Mouse (Mus musculus) G1E (cell line): Measurements from ENCODE around the gene Abcc10. TPM values are rescaled to one million over a fixed set of nuclear protein-coding genes. Genes with fewer than 3 reads are reported as not detected.

ENCODE experiments used
- ATAC-seq: 2 replicates; pipeline ENCODE4 v1.8.0; 2016; ENCODE audit warnings: mild to moderate bottlenecking; ENCODE audit not compliant: insufficient number of reproducible peaks, poor library complexity, low FRiP score, severe bottlenecking; ENCODE audit errors: extremely low read depth
- DNase-seq: peaks from one replicate; pipeline ENCODE4 v3.0.0; 2012; ENCODE audit warnings: low spot score
- H3K27me3 ChIP-seq: 2 replicates; pipeline ENCODE4 v1.6.1; 2012; ENCODE audit warnings: mild to moderate bottlenecking, low read length, inconsistent platforms; ENCODE audit not compliant: insufficient read depth
- H3K36me3 ChIP-seq: replicated peaks from 2 replicates; pipeline ENCODE3; 2012; ENCODE audit warnings: mild to moderate bottlenecking, inconsistent platforms
- H3K4me1 ChIP-seq: 2 replicates; pipeline ENCODE4 v1.6.1; 2012; ENCODE audit warnings: low read depth, low read length, inconsistent platforms, mixed read lengths; ENCODE audit not compliant: insufficient read depth
- H3K4me3 ChIP-seq: 2 replicates; pipeline ENCODE4 v1.5.1; 2012; ENCODE audit warnings: low read depth, mild to moderate bottlenecking, inconsistent platforms, low read length, moderate library complexity, mixed read lengths
- H3K9me3 ChIP-seq: replicated peaks from 2 replicates; pipeline ENCODE4 v1.6.1; 2012; ENCODE audit warnings: inconsistent platforms
- CTCF ChIP-seq: IDR thresholded peaks from 2 replicates; pipeline ENCODE4 v1.5.1; 2012; ENCODE audit warnings: low read depth, low read length, inconsistent platforms, mixed read lengths
- GATA1 ChIP-seq: IDR thresholded peaks from 2 replicates; pipeline ENCODE4 v1.6.1; 2012; ENCODE audit warnings: borderline replicate concordance, low read length, inconsistent platforms, mixed read lengths
- GATA2 ChIP-seq: IDR thresholded peaks from 2 replicates; pipeline ENCODE4 v1.6.1; 2012; ENCODE audit warnings: low read depth, low read length, inconsistent platforms, borderline replicate concordance
- POLR2AphosphoS5 ChIP-seq: IDR thresholded peaks from 2 replicates; pipeline ENCODE4 v1.6.1; 2012; ENCODE audit warnings: low read depth, low read length, inconsistent platforms; ENCODE audit not compliant: insufficient replicate concordance
- TAL1 ChIP-seq: conservative IDR thresholded peaks from 2 replicates; pipeline ENCODE4 v1.6.1; 2012; ENCODE audit warnings: low read depth, low read length, inconsistent platforms, mixed read lengths
- polyA plus RNA-seq: library from polyadenylated mRNA; stranded (reverse); fragments of >175 nt; gene quantifications from 2 replicates; pipeline ENCODE4 v1.2.3, GENCODE M21; 2012
- total RNA-seq, 2 experiments: library from RNA; stranded (forward) in 1 of 2; stranded (reverse) in 1 of 2; fragments of 200-1000 nt in 1 of 2; fragments of >200 nt in 1 of 2; fragmentation: Nextera tagmentation in 1 of 2; gene quantifications; 2 replicates each; pipeline ENCODE4 v1.2.3; 2014 to 2017

Abcc10 gene
- total and polyA plus RNA-seq, 3 experiments = 3.8 to 11.7 (median 8.6) TPM

DNA sequence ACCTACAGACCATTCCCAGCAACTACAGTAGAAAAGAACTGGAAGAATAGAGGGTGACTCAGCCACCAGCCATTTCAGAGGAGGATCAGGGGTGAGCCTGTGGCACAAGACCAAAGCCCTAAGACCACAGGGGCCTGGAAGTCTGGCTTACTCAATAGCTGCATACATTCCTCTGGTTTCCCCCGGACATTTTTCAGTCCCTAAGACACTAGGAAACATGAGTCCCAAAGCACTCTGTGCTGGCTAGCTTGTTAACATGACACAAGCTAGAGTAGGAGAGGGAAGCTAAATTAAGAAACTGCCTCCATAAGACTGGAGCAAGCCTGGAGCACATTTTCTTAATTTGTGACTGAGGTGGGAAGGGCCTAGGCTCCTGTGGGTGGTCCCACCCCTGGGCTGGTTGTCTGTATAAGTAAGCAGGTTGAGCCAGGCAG is 54.3 kb downstream of the Abcc10 start:
- Histone ChIP-seq H3K4me1 (peaks cover 15% of the 10 kb centered on the region), H3K27me3 (no peaks in the 10 kb centered on the region), H3K9me3 (no peaks in the 10 kb centered on the region), H3K4me3 (no peak overlapping the region), H3K36me3 (peaks cover 97% of the 10 kb centered on the region)
- DNase-seq (no peak), ATAC-seq (no peak)
- TF ChIP-seq CTCF (no peak), TAL1 (no peak), GATA2 (no peak), GATA1 (no peak)

DNA sequence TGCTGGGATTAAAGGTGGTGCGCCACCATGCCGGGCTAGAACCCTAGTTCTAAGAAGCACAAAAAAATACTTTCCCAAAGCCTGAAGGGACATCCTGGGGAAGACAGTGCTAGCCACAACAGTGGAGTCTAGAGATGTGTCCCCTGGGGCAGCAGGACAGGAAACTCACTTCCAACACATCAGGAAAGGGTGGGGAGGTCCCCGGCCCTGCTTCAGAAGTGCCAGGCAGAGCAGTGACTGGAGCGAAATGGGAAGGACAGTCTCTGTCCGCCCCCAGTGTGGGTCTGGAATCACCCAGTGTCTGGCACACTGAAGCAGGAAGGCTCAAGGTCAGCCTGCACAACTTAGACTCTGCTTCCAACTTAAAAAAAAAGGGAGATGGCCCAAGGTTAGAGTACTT is 55.5 kb downstream of the Abcc10 start:
- Histone ChIP-seq H3K9me3 (no peaks in the 10 kb centered on the region), H3K4me3 (no peak overlapping the region), H3K27me3 (no peaks in the 10 kb centered on the region), H3K4me1 (peaks cover 13% of the 10 kb centered on the region), H3K36me3 (peaks cover 96% of the 10 kb centered on the region)
- no peak for TF ChIP-seq GATA2
- TF ChIP-seq POLR2AphosphoS5 = no peak
- TF ChIP-seq CTCF = no peak
- TF ChIP-seq GATA1 = no peak
- TF ChIP-seq TAL1 = no peak
- DNase-seq (no peak), ATAC-seq (no peak)

DNA sequence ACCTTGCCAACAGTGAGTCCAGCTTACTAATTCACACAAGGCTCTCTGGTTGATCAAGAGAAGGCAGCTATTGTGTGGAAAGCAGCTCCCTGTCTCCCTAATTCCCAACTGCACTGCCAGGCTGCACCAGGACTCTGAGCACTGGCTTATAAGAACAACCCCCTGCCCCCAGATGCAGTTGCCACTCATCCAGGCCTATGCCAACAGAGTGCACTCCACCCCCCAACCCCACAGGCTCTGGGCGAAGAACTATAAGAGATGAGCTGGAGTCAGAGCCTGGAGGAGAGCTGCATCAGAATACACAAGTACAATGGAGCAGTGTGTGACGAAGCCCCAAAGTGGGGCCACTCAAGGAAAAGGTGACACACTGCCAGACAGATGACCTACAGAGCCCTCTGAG is 56.1 kb downstream of the Abcc10 start:
- Histone ChIP-seq H3K9me3 (no peaks in the 10 kb centered on the region), H3K36me3 (peaks cover 96% of the 10 kb centered on the region), H3K27me3 (no peaks in the 10 kb centered on the region), H3K4me3 (no peak overlapping the region), H3K4me1 (peaks cover 19% of the 10 kb centered on the region)
- TF ChIP-seq GATA1 = no peak
- TF ChIP-seq GATA2 = no peak
- no peak for TF ChIP-seq CTCF
- TF ChIP-seq TAL1 = no peak
- TF ChIP-seq POLR2AphosphoS5 = no peak
- ATAC-seq (no peak), DNase-seq (no peak)

DNA sequence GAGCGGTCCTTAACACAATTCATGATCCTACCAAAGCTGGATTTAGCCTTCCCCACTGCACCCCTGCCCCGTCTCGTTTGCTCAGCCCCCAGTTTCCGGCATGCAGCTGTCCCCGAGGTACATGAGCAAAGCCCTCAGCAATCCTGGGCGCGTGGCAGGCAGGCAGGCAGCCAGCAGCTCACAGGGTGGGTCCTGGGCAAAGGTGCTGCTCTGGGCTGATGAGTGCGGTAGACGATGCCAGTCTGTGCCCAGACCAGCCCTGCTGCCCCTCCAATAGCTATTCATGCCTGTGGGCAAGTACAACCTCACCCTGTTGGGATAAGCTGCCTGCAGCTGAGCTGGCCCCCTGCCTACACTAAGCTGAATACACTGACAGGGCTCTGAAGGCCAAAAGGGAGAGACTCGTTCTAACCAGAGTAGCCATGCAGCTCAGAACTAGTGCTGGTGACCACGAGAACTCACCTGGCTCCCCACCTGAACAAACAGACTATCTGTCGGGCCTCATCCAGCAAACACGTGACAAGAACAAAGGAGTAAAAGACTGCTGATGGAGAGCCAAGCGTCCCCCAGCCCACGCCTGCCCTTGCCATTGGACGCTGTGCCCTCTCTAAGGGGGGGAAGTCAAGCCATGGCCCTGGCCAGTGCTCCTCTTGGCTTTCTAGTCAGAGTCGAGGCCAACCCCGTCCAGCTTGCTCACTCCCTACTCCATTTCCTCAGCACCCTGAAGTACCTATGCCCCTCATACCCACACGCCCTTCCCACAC is 58.2 kb downstream of the Abcc10 start:
- no peak for DNase-seq
- Histone ChIP-seq H3K4me1 (peaks cover 21% of the 10 kb centered on the region), H3K36me3 (peaks cover 97% of the 10 kb centered on the region), H3K4me3 (no peak overlapping the region; the same call in 1 of the 2 replicates), H3K9me3 (no peaks in the 10 kb centered on the region), H3K27me3 (no peaks in the 10 kb centered on the region)
- TF ChIP-seq TAL1 = no peak
- no peak for TF ChIP-seq CTCF
- TF ChIP-seq GATA1 = no peak
- no peak for TF ChIP-seq POLR2AphosphoS5
- no peak for TF ChIP-seq GATA2
- ATAC-seq = no peak

DNA sequence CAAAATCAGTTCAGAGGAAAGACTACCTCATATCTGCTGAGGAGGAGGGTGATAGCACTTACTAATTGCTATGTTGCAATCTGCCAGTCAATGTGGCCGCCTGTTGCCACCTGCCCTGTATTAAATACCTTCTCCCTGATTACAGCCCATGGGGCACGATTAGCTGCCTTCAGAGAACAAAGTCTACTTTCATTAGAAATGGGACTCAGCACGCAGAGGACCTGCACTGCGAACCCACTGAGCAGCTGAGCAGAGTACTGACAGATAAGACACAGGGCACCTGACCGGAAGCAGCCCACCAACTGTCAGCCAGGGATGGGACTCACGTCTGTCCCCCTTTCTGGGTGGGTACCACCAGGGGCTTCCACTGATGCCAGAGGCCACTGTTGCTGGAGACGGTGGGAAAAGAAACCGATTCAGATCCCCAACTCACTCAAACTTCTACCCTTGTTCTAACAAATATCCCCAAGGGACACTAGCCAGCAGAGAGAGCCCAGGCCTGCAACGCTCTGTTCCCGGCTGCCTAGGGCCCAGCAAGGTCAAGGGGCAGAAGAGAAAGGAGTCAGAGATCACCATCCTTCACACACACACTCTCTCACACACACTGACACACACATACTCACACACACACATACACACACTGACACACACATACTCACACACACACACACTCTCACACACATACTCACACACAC is 60.0 kb downstream of the Abcc10 start:
- DNase-seq (no peak), ATAC-seq (no peak)
- H3K4me3 ChIP-seq = no peak overlapping the region
- H3K36me3 ChIP-seq = peaks cover 99% of the 10 kb centered on the region
- TF ChIP-seq POLR2AphosphoS5 (no peak), GATA2 (no peak), CTCF (no peak), GATA1 (no peak), TAL1 (no peak)
- no peaks in the 10 kb centered on the region for H3K27me3 ChIP-seq
- H3K9me3 ChIP-seq = no peaks in the 10 kb centered on the region
- H3K4me1 ChIP-seq = peaks cover 21% of the 10 kb centered on the region

DNA sequence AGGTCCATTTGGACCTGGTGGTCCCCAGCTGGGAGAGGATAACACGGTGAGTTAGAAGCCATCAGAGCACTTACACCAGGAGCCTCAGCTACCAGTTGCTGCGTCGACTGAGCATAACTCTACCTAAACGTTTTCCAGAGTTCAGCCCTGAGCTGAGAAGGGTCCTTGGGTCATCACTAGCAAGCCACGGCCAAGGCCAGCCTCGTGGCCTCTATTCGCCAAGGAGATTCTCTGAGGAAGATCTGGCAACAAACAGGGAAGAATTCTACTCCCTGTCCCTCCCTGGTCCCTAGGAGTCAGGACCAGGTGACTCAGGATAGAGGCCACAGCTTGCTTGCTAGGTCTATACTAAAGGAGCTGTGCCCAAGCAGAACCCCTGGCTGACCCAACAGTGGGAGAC is 60.6 kb downstream of the Abcc10 start:
- H3K4me3 ChIP-seq = no peak overlapping the region
- no peaks in the 10 kb centered on the region for H3K27me3 ChIP-seq
- TF ChIP-seq GATA2 = no peak
- TF ChIP-seq POLR2AphosphoS5 = no peak
- TF ChIP-seq CTCF = no peak
- no peak for TF ChIP-seq GATA1
- no peak for TF ChIP-seq TAL1
- no peak for DNase-seq
- H3K9me3 ChIP-seq = no peaks in the 10 kb centered on the region
- peaks cover 21% of the 10 kb centered on the region for H3K4me1 ChIP-seq
- no peak for ATAC-seq
- H3K36me3 ChIP-seq = peaks cover 99% of the 10 kb centered on the region

DNA sequence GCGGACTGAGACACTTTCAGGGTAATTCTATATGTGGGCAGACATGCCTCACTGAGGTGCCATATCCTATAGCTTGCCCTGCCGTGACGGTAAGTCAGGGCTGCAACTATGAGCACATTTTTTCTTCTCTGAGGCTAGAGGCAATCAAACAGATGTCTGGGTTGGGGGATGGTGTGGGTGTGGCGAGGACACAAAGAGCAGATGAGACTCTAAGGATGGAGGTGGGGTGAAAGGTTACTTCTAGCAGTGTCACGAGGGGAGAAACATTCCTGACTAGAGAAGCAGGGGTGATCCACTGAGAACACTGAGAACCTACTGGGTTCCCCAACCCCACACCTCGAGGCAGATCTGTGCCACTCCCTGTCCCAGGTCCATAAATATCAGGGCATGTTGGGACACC is 61.2 kb downstream of the Abcc10 start:
- no peak overlapping the region for H3K4me3 ChIP-seq

More for the DNA sequence above, 61.2 kb downstream of the Abcc10 start:
- Histone ChIP-seq H3K27me3 (no peaks in the 10 kb centered on the region), H3K4me1 (peaks cover 21% of the 10 kb centered on the region), H3K9me3 (no peaks in the 10 kb centered on the region), H3K36me3 (peaks cover 99% of the 10 kb centered on the region)
- no peak for TF ChIP-seq GATA1
- no peak for TF ChIP-seq CTCF
- TF ChIP-seq TAL1 = no peak
- no peak for TF ChIP-seq POLR2AphosphoS5
- TF ChIP-seq GATA2 = no peak
- DNase-seq (no peak), ATAC-seq (no peak)
